Mouse (Mus musculus) thymus, adult 2 months (tissue): ENCODE measurements at regions not wholly inside any gene's neighbourhood (a gene's known extent, or its start where the extent isn't known, plus 50 kb on each side); places are given as distances from the start of the nearest gene placed in this dataset.

Experiments used
- CTCF ChIP-seq: fragments of 200-500 bp; IDR thresholded peaks from 2 replicates; pipeline ENCODE4 v1.5.1; 2012; ENCODE audit warnings: mild to moderate bottlenecking, control low read depth, low read length, moderate library complexity, borderline replicate concordance; ENCODE audit not compliant: control insufficient read depth, poor library complexity, insufficient read depth; ENCODE audit errors: extremely low read depth
- POLR2A ChIP-seq: fragments of 200-500 bp; IDR thresholded peaks from 2 replicates; pipeline ENCODE4 v1.6.1; 2012; ENCODE audit warnings: mild to moderate bottlenecking, low read length, control low read depth, moderate library complexity; ENCODE audit not compliant: control insufficient read depth, poor library complexity, insufficient read depth; ENCODE audit errors: extremely low read depth

DNA sequence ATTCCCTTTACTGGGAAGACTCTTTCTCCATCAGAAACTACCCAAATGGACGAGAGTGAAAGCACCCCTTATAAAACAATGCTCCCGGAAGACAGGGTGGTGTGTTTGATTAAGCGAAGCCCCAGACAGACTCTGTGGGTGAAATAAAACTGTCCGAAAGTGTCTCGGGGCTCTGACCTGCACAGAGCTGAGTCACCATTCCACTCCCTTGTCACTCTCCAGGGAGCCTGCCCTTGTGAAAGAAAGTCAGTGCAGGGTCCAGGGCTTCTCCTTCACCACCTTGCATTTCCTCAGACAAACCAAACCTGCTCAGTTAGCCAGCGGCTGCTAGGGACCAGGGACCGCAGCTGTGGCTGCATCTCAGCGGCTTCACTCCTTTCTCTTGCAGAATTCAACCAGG lies 222.3 kb upstream of the Irx3 start:
- TF ChIP-seq CTCF = no peak
- TF ChIP-seq POLR2A = no peak
